Mouse (Mus musculus) thymus, postnatal 14 days (tissue): ENCODE measurements around the gene Cela3a.
A peak's percentile ranks its signal among the peaks of the same experiment; 100 is the strongest.
"Not testable (repeated sequence)": the region's sequence is repeated elsewhere in the genome, so short reads cannot be mapped to it uniquely, and the experiment has no call there.

Experiments
- DNase-seq: peaks from one replicate; pipeline ENCODE4 v3.0.0; 2021

Cela3a gene

DNA sequence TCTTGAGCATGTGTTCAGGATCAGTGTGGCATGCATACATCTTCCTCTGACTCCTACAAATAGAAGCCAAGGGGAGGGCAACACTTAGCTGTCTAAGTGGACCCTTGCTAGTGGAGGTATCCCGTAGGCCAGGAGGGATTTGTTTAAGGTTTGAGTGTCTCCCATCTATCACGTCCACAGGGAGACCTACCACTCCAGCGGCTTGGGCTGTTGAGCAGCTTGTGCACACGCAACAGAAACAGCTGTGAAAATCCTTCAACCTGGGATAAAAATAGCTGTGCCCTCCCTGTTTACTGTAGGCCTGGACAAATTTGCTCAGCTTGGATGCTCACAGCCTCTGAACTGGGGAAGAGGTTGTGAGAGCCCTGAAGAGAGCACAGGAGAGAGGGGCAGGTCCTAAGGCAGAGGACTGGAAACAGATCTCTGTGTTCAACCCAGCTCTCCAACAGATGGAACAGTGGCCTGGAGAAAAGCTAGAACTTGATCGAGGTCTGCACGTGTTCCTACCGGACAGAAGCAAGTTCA lies 2.7 kb upstream of the Cela3a start:
- DNase-seq, result not testable (repeated sequence)

DNA sequence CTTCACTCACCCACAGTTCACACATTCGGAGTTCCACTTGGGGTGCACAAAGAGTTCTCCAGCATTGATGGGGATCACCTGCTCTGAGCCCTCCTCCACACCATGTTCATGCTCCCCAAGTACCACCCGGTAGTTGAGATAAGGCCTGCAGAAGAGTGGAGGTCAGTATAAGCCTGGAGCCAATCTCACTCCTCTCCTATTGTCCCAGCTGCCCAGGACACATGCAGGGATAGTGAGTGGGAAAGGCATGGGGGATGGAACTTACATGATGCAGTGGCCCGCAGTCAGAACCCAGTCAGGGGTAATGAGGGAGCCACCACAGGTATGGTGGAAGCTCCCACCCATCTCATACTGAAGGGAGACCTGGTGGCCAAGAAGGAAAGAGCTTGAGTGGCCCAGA lies 4.0 kb downstream of the Cela3a start:
- DNase-seq, result no peak

DNA sequence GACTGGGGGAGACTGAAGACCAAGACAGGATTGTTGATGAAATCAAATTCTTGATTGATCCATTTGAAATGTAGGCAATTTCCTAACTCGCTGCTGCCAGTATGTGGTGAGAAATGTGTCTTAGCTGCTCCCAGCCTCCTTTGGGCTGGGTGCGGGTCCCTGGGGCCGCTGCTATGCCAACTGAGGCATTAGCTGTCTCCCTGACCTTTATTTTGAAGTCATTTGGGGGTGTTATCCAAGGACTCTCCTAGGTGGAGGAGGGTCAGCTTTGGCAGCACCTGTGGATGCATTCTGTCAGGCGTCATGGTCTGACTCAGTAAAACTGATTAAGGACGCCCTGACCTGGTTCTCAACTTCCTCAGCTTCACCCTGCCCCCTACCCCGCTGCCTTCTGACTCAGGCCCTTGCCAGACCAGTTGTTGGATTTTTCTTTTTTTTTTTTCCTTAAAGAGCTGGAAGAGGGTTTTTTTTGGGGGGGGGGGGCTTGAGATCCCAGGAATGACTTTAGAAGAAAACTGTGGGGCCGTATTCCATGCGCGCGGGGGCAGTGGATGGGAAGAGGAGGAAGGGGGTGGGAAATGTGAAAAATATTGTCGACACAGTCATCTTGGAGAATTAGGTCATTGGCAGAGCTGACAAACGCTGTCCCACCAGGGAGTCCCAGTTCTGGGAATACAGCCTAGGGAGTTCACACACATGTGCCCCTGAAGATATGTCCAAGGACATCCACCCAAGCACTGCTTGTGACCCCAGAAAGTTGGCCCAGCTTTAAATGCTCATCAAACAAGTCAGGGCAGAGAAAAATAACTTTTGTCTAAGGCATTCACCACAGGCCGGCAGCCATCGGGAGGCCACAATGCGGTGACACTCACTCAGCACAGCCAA lies 12.7 kb downstream of the Cela3a start:
- no peak for DNase-seq

DNA sequence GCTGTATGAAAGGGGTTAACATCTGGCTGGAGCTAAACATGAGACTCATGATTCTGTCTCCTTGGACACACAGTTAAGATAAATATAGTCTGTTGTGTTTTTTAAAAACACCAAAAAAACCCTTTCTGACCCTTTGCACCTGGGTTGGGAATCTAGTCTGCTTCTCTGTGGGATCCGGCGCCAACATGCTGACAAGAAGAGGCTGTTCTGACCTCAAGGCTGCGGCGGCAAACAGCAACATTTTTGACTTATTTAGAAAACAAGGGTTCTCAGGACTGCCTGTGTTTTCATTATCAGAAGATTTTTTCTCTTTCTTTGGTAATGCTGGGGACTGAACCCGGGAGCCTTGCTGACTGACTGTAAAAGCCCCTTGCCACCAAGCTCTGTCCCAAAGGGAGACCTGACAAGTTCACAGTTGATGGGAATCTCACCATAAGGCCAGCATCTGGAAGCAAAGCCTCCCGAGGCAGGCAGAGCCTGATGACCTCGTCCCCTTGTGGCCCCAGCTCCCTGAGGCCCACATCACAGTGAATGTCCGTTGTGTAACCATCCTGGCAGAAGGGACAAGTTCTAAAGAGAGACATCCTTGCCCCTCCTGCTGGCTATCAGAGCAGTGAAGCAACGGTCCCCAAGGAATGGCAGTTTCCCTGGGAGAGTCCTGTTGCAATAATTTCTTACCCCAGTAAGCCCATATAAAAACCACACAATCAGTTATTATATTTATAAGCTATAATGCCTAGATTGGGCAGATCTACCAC lies 16.0 kb downstream of the Cela3a start:
- no peak for DNase-seq

DNA sequence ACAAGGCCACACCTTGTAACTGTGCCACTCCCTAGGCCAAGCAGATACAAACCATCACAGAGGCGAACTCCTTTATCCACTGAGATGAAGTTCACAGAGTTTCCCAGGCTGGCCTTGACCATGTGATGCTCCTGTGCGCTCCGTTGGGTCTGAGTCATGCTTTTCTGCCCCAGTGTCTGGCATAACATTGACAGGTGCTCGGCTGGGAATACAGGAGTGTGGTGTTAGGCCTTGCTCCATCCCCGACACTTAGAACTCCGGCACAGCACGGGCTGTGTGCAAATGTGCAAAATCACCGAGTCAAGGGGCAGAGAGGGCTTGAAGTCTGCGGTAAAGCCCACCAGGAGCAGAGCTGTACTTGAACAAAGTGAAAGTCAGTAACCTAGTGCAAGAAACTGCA lies 16.7 kb downstream of the Cela3a start:
- no peak for DNase-seq

DNA sequence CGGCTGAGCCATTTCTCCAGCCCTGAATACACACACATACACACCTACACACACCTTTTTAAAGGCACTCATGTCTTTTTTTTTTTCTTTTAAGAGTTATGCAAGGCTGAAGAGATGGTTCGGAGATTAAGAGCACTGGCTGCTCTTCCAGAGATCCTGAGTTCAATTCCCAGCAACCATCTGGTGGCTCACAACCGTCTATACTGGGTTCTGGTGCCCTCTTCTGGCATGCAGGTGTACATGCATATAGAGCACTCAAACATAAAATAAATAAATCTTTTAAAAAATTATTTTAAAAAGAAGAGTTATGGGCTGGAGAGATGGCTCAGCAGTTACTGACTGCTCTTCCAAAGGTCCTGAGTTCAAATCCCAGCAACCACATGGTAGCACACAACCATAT lies 18.3 kb downstream of the Cela3a start:
- DNase-seq, result no peak

DNA sequence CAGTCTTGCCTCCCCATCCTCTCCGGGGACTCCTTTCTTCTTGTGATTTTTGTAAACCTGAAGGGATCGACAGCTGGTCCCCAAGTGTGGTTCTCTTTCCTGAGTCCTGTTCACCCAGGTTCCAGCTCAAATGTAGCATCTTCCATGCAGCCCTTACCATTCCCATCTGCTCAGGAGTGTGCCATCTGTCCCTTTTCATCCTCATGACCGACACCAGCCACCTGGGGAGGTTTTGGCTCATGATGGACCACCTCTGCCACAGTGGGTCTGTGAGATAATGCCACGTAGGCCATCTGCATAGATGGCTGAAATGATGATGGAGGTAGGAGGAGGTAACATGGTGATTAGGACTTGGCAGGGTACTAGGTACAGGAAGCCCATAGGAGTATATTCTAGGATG lies 19.4 kb downstream of the Cela3a start:
- no peak for DNase-seq

DNA sequence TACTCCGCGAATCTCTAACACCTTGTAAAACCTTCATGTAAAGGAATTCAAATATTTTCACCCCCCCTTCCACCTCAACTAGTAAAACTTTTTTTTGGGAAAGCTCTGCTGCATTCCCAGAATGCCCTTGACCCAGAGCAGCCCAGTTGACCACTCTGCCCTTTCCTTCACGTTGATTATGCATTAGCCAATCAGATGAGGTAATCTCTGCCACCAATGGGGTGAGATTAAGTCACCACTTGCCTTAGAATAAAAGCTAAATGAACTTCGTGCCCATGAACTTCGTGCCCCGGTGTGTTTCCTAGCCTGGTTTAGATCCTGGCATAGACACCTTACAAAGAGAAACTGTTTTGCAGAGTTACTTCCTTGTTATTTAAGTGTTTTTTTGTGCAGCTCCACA lies 20.6 kb downstream of the Cela3a start:
- DNase-seq, result no peak

DNA sequence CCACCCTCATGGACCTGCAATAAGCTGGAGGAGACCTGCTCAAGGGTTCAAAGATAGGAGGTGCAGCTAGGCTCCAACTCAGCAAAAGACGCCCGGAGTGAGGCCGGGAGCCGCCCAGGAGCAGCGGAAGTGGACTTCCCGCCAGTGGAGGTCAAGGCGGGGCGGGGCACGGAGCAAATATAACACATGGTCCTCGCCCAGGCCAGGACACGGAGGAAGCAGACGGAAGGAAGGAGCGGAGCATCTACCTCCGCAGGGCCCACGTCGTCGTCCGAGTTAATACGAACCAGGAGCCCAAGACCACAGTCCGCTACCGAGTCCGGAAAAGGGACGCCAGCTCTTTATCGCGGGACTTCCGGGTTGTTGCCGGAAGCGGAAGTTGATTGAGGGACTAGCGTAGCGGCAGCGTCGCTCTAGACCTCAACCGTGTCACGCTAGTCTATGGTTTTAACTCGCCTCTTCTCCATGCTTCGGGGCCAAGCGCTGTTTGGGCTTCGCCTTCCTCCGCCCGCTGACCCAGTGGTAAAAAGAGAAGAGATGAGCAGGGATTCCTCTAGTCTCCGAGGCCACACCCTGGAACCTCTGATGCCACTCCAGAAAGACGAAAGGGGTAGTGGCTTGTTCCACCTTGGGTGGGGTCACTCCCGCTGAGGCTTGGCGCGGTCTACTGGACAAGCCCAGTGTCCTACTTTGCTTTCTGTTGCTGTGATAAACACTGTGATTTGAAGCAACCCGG lies 21.4 kb downstream of the Cela3a start:
- DNase-seq, result peak; percentile 83

DNA sequence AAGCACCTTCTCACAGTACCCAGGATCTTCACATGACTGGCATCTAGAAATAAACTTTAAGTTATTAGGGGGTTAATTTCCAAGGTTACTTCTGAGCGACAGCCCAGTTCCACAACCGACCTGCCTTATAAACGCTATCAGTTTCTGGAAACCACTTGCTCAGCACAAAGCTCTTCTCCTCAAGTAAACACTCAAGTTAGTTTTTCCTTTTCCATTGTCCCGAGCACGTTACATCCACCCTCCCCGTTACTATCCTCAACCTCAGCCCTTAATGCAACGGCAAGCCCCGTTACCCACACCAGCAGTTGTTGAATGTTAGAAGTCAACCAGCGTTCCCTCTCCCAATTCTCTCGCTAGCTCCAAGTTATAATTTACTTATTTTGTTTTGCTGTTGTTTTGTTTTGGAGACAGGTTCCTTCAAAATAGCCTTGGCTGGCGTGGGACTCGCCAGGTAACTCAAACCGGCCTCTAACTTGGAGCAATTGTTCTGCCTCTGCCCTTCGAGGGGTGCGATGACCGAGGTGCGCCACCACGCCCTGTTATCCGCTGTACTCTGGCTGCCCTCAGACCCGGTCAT lies 22.0 kb downstream of the Cela3a start:
- no peak for DNase-seq

DNA sequence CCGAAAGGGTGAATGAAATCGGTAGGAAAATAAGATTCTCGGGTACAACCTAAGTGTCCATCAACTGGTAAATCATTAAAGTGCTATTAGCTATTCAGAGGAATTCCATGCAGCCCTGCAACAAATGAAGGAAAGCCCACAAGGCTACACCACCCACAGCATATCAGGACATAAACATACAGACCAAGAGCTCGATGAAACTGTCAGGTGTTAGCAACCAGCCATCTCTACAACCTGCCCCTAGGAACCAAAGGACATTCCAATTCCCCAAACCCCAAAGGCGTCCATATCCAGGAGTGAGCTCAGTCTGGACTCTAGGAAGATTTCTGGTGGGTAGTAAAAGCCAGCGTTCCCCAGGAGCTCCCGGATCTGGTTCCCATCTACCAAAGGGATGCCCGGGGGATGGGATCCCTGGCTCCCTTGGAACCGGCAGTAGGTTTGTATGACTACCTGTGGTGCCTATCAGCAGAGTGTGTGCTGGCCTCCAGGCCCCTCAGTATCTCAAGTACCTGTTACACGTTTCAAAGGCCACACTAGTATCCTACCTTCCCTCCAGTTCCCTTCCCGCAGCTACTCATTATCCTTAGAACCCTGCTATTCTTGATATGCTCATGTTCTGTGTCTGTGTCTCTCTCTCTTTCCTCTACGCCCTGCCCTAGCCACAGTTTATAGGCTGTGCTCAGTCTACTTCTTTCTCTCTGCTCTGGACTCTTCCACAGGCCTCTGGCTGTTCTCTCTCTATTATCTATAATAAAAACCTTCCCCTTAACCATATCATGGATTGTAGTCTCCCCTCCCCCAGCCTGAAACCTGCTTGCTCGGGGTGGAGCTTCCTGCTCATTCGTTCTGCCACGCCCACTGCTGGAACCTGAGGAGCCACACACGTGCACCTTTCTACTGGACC lies 28.6 kb downstream of the Cela3a start:
- DNase-seq, result no peak

DNA sequence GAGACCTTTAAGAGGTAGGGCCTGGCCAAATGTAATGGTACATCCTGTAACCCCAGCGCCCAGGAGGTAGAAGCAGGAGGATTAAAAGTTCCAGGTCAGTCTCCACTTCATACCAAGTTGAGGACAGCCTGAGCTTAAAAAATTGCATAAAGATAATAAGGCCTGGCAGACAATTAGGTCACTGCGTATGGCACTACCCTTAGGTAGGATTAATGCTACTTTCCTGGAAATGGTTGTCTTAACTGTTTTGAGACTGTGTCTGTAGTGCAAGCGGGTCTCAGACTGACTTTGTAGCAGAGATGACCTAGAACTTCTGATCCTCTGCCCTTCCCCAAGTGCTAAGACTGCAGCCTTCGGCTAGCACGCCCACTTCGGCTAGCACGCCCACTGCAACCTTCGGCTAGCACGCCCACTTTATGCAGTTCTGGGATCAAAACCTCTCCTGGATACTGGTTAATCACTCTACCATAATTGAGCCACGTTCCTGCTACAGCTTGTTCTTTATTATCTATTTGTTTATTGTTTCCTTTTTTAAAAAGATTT lies 29.8 kb downstream of the Cela3a start:
- DNase-seq, result no peak

DNA sequence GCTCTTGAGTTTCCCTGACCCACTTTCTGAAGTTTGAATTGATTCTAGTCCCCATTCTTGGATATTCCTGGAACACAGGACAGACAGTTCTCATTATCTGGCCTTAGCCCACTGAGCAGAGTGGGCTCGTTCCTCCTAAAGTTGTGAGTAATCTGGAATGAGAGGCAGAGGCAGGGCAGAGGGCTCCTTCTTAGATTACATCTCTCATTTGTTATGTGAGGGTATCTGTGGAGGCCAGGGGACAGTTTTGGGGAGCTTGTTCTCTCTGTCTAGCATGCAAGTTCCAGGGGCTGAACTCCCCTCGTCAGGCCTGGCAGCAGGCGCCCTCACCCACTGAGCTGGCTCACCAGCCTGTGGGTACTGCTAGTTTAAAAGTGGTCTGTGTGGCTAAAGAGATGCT lies 30.5 kb downstream of the Cela3a start:
- no peak for DNase-seq

DNA sequence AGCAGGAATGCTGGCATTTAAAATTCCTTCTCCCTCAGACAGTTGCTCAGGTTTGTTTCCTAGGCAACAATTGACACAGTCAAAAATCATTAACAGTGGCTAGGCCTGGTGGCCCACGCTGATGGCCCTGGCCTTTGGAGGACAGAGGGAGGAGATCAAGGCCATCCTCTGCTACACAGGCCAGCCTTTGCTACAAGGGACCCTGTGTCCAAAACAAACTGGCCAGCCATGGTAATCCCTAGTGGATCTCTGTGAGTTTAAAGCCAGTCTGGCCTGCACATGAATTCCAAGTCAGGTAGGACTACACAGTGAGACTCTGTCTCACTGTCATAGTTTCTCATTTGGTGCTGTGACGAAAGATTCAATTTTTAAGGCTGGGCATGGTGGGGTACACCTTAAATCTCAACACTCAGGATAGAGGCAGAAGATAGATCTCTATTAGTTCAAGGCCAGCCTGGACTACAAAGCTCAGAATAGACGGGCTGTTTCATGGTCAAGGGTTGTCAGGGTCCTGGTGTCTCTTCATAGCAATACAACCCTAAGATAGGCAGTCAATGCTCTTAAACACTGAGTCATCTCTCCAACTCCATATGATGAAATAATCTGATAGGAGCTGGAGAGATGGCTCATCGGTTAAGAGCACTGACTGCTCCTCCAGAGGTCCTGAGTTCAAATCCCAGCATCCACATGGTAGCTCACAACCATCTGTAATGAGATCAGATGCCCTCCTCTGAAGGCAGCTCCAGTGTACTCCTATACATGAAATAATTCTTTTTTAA lies 31.9 kb downstream of the Cela3a start:
- no peak for DNase-seq

DNA sequence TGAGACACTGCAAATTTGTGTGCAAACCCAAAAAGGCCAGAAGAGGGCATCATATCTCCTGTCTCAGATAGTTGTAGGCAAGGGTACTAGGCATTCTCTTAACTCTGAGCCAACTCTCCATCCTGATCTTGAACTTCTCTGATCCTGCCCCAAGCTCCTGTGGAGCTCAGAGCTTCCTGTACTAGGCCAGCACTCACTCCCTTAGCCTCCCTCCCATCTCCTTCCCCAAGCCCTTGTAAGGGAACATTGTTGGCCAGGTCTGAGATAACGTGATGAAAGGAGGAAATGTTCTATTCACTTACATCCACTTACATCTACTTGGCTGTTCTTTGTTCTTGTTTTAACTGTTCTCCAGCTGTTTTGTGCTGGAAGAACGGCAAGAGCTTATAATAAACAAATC lies 32.8 kb downstream of the Cela3a start:
- DNase-seq, result no peak

DNA sequence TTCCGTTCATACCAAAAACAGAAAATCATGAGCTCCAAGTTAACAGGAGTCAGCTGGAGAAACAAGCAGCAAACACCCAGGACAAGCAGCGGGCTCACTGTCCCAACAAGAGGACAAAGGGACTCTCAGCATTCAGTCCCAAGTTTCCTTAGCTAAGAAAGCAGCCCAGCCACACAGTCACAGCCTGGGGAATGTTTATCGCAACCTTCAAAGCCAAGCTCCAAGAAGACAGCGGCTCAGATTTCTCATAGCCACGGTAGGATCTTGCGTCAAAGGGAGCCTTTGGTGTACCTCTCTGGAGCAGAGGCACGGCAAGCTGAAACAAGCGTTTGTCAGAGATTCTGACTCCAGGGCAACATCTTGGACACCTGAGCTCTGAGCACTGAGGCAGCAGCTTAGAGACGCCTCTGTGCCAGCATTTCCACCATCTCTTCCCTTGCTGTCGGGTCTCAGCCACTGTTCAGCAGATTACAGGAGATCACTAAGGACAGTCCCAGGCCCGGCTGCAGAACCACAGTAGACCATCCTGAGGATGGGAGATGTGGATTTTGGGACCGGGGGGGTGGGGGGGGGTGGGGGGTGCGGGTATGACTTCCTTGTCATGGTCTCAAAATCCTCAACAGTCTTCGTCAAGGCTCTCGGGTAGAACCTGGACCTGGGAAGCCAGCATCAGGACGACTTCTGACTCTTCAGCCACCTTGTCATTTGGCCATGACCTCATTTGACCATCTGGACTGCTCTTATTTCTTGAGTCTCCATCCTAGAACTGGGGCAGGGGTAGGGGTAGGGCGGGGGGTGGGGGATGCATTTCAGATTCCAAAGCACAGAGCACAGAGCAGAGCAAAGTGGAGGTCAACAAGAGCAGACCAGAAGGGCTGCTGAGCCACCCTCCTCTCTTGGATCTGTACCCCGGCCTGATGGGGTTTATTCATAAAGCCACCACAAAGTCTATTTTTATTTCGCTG lies 34.0 kb downstream of the Cela3a start:
- DNase-seq, result no peak

DNA sequence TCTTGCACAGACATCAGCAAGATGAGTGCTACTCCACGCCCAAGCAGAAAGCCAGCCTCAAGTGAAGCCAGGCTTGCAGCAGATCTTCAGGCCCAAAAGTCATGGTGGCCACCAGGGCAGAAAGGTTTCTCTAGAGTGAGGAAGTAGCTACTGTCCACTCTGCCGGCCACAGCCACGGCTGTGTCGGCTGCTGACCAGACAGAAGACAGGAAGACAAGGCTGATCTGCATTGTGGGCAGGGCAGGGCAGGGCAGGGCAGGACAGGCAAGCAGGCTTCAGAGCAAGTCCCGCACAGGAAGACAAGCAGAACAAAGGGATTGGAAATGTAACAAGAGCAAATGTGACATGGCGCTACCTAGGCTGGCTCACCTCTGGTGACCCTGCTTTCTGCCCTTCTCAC lies 35.9 kb downstream of the Cela3a start:
- no peak for DNase-seq

DNA sequence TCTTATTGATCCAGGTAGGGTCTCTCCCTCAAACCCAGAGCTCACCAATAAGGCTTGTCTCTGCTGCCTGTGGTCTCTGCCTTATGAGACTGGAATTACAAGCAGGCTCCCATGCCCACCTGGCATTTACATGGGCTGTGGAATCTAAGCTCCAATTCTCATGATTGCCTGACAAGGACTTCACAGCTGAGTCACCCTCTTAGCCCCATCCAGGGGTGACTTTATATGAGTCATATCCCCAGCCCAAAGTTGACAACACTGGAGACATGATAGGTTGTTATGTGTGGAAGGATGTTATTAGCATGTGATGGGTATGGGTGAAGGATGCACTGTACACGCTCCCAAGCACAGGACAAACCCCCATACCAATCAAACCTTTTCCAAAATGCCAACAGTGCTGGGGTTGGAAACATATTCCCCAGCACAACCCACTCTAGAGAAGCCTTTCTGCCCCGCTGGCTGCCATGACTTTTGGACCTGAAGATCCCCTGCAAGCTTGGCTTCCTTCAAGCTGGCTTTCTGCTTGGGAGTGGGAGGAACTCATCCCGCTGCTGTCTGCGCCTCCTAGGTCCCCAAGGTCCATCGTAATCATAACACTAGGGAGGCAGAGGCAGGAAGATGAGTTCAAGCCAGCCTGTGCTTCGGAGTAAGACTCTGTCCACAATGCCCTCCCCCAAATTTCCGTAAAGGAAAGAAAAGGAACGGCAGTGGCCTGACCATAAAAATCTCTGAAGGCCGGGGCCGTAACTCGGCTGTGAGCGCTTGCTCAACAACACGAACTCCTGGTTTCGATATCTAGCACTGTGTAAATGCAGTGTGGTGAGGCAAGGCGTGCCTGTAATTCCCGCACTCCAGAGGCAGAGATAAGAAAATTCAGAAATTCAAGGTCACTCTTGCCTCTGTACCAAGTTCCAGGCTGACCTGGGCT lies 37.7 kb downstream of the Cela3a start:
- no peak for DNase-seq
